Mouse (Mus musculus) brain, embryonic 14.5 days (tissue): ENCODE measurements at regions not wholly inside any gene's neighbourhood (a gene's known extent, or its start where the extent isn't known, plus 50 kb on each side); places are given as distances from the start of the nearest gene placed in this dataset.

Experiments
- CTCF ChIP-seq: fragments of 200-500 bp; IDR thresholded peaks from 2 replicates; pipeline ENCODE4 v1.5.1; 2012; ENCODE audit warnings: inconsistent platforms, mild to moderate bottlenecking, moderate library complexity, borderline replicate concordance; ENCODE audit not compliant: insufficient read depth, insufficient read length; ENCODE audit errors: extremely low read depth
- POLR2A ChIP-seq: fragments of 200-500 bp; IDR thresholded peaks from 2 replicates; pipeline ENCODE4 v1.6.1; 2012; ENCODE audit warnings: mild to moderate bottlenecking, inconsistent platforms, borderline replicate concordance; ENCODE audit not compliant: poor library complexity, insufficient read depth, insufficient read length, severe bottlenecking; ENCODE audit errors: extremely low read depth

GRCm38 (mm10) chr17:84031381-84031780 is 156.4 kb downstream of the Zfp36l2 start:
- no peak for TF ChIP-seq POLR2A
- TF ChIP-seq CTCF, result no peak
